Mouse (Mus musculus) stomach, postnatal 0 days (tissue): ENCODE measurements around the gene Ank3. TPM values are rescaled to one million over a fixed set of nuclear protein-coding genes. Genes with fewer than 3 reads are reported as not detected.

Experiments
- ATAC-seq: fragments of 200-750 bp; cut with Nextera tagmentation; 2 replicates; pipeline ENCODE4 v1.8.0; 2017; ENCODE audit not compliant: low FRiP score, low TSS enrichment
- DNase-seq: peaks from one replicate; pipeline ENCODE4 v3.0.0-alpha.2; 2016; ENCODE audit warnings: low spot score
- H3K27ac ChIP-seq: fragments of 300-500 bp; sonication (generic); replicated peaks from 2 replicates; pipeline ENCODE4 v1.5.1; 2014; ENCODE audit warnings: mild to moderate bottlenecking, control low read depth
- H3K27me3 ChIP-seq: fragments of 300-500 bp; sonication (generic); 2 replicates; pipeline ENCODE4 v1.6.1; 2014; ENCODE audit warnings: low read length; ENCODE audit not compliant: control insufficient read depth, insufficient read depth
- H3K36me3 ChIP-seq: fragments of 300-500 bp; sonication (generic); 2 replicates; pipeline ENCODE4 v1.6.1; 2014; ENCODE audit warnings: low read length, mixed read lengths; ENCODE audit not compliant: control insufficient read depth, insufficient read depth
- H3K4me1 ChIP-seq: fragments of 300-500 bp; sonication (generic); replicated peaks from 2 replicates; pipeline ENCODE4 v1.6.1; 2014; ENCODE audit warnings: antibody characterized with exemption; ENCODE audit not compliant: control insufficient read depth, insufficient read depth
- H3K4me2 ChIP-seq: fragments of 300-500 bp; sonication (generic); replicated peaks from 2 replicates; pipeline ENCODE4 v1.6.1; 2014; ENCODE audit warnings: low read depth, mild to moderate bottlenecking, control low read depth, moderate library complexity
- H3K4me3 ChIP-seq: fragments of 300-500 bp; sonication (generic); 2 replicates; pipeline ENCODE4 v1.5.1; 2014; ENCODE audit warnings: low read depth, low read length, control low read depth
- H3K9ac ChIP-seq: fragments of 300-500 bp; sonication (generic); 2 replicates; pipeline ENCODE4 v1.6.1; 2014; ENCODE audit warnings: mild to moderate bottlenecking, low read length, control low read depth, mixed read lengths
- H3K9me3 ChIP-seq: fragments of 300-500 bp; sonication (generic); 2 replicates; pipeline ENCODE4 v1.6.1; 2016; ENCODE audit warnings: low read length; ENCODE audit not compliant: control insufficient read depth
- CTCF ChIP-seq: IDR thresholded peaks from 2 replicates; pipeline ENCODE4 v1.5.1; 2016; ENCODE audit warnings: antibody characterized with exemption, low read depth, mild to moderate bottlenecking, moderate library complexity
- EP300 ChIP-seq: optimal IDR thresholded peaks from 2 replicates; pipeline ENCODE3; 2016; ENCODE audit warnings: antibody characterized with exemption
- WGBS: fragments of 180-500 bp; shearing (Covaris S2); extraction: QIAGEN DNeasy Blood & Tissue Kit; methylation state at CpG from one replicate; pipeline ENCODE4 v1.1.7; 2014; 5-methylcytosine and 5-hydroxymethylcytosine counted together
- polyA plus RNA-seq: library from polyadenylated mRNA; unstranded; fragments of >200 nt; fragmentation: Nextera tagmentation; extraction: Ambion mirVana; gene quantifications from 2 replicates; pipeline ENCODE4 v1.2.1, GENCODE M21; 2015

Ank3 gene
- polyA plus RNA-seq, 1 experiment from 2014 or later, result 16.0 TPM

DNA sequence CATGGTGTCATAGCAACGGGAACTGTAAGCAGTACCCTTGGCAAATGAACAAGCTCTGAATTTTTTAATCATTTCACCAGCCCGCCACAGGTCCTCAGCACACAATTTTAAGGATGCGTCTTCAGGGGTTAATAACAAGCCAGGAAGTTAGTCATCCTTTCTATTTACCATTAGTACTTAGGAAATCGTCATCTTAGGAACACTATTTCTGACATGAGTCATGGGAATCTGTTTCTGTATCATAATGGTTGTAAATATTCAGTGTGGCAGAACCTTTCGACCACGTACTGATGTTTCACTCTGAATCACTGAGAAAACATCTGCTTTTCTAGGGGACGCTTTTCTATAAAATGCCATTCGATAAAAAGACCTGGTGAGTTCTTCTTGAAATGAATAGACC is 109.1 kb downstream of the Ank3 start:
- no peaks in the 10 kb centered on the region for H3K9me3 ChIP-seq
- TF ChIP-seq CTCF (no peak), EP300 (no peak)
- H3K4me3 ChIP-seq, result no peak overlapping the region
- H3K27ac ChIP-seq, result no peak overlapping the region
- ATAC-seq (no peak), DNase-seq (no peak)
- H3K9ac ChIP-seq, result no peak overlapping the region
- H3K36me3 ChIP-seq, result no peaks in the 10 kb centered on the region
- WGBS, result 63% methylated on average over 8 of the region's 8 CpGs
- H3K4me2 ChIP-seq, result no peak overlapping the region
- H3K4me1 ChIP-seq, result no peaks in the 10 kb centered on the region
- no peaks in the 10 kb centered on the region for H3K27me3 ChIP-seq

DNA sequence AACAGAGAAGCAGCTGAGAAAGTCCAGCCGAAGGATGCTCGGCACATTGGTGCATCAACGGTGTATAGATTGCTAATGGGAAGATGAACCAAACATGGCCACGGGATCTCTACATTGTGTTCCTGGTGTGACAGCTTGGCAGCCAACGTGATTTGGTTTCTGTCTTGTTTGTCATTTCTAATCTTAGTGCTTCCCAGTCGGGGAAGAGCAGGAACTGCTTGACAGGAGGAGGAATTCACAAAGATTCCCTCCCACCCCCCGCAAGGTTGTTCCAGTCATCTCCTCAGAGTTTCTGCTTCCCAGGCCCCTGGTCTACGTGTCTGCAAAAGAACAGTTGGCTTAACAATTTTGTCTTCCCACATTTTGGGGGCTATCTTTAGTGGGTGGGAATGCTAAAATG is 111.8 kb downstream of the Ank3 start:
- ATAC-seq (no peak), DNase-seq (no peak)
- no peak overlapping the region for H3K9ac ChIP-seq
- no peaks in the 10 kb centered on the region for H3K4me1 ChIP-seq
- H3K4me2 ChIP-seq, result no peak overlapping the region
- H3K27ac ChIP-seq, result no peak overlapping the region
- H3K36me3 ChIP-seq, result no peaks in the 10 kb centered on the region
- H3K27me3 ChIP-seq, result no peaks in the 10 kb centered on the region
- 75% methylated on average over 8 of the region's 8 CpGs for WGBS
- H3K9me3 ChIP-seq, result no peaks in the 10 kb centered on the region
- H3K4me3 ChIP-seq, result no peak overlapping the region
- TF ChIP-seq CTCF, result no peak
- no peak for TF ChIP-seq EP300

DNA sequence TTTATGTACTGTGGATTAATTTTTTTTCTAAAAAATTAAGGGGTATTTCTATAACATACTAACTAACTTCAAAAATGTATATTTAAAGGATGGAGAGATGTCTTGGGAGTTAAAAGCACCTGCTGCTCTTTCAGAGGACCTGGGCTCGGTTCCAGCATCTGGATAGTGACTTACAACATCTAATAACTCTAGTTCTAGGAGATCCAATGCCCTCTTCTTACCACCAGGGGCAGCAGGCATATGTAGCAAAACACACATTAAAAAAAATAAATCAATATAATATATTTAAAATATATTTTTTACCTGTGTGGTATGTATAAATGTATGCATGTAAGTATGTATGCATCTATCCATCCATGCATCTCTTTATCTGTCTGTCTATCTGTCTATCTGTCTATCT is 112.7 kb downstream of the Ank3 start:
- Histone ChIP-seq H3K9ac (no peak overlapping the region), H3K4me1 (no peaks in the 10 kb centered on the region), H3K4me3 (no peak overlapping the region), H3K27ac (no peak overlapping the region), H3K27me3 (no peaks in the 10 kb centered on the region), H3K4me2 (no peak overlapping the region), H3K9me3 (no peaks in the 10 kb centered on the region), H3K36me3 (no peaks in the 10 kb centered on the region)
- TF ChIP-seq EP300 (no peak), CTCF (peak; percentile 49)
- no peak for DNase-seq
- WGBS, result 56% methylated on average over 1 of the region's 1 CpGs
- ATAC-seq, result no peak

DNA sequence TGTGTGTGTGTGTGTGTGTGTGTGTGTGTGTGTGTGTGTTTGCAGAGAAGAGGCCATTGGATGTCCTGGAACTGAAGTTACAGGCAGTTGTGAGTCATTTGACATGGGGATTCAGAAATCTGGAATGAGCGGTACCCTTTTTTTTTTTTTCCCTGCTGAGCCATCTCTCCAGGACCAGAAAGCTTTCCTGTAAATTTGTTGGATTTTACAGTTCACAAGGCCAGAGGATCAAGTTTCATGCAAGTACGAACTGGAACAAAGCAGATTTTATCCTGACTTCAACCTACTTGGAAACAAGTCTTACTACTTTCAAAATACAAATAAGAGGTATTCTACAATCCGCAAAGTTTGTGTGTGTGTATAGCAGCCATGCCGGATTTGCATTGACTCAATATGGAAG is 123.4 kb downstream of the Ank3 start:
- no peak overlapping the region for H3K4me3 ChIP-seq
- TF ChIP-seq CTCF (no peak), EP300 (no peak)
- H3K36me3 ChIP-seq, result no peaks in the 10 kb centered on the region
- H3K9me3 ChIP-seq, result no peaks in the 10 kb centered on the region
- H3K4me1 ChIP-seq, result no peaks in the 10 kb centered on the region
- no peak overlapping the region for H3K9ac ChIP-seq
- H3K4me2 ChIP-seq, result no peak overlapping the region
- DNase-seq (no peak), ATAC-seq (no peak)
- no peaks in the 10 kb centered on the region for H3K27me3 ChIP-seq
- H3K27ac ChIP-seq, result no peak overlapping the region; the same call in 1 of the 2 replicates
- 38% methylated on average over 4 of the region's 4 CpGs for WGBS

DNA sequence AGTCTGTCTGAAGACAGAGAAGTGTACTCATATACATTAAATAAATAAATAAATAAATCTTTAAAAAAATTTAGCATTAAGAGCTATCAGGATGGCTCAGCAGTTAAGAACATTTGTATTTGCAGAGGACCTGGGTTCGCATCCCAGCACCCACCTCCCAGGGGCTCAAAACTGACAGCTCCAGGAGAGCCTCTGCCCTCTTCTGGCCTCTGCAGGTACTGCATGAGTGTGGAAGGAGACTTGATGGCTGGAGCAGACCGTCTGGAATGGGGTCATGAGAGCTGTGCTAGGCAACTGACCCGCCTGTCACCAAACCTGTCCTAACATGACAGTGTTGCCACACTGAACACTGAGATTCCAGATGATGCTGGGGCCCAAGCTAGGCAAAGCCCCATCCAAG is 124.6 kb downstream of the Ank3 start:
- no peak for ATAC-seq
- no peak for DNase-seq
- Histone ChIP-seq H3K4me1 (no peaks in the 10 kb centered on the region), H3K27ac (no peak overlapping the region), H3K4me2 (no peak overlapping the region), H3K9me3 (no peaks in the 10 kb centered on the region), H3K36me3 (no peaks in the 10 kb centered on the region), H3K27me3 (no peaks in the 10 kb centered on the region), H3K4me3 (no peak overlapping the region), H3K9ac (no peak overlapping the region)
- WGBS, result 77% methylated on average over 3 of the region's 3 CpGs
- TF ChIP-seq EP300 (no peak), CTCF (peak; percentile 61)

DNA sequence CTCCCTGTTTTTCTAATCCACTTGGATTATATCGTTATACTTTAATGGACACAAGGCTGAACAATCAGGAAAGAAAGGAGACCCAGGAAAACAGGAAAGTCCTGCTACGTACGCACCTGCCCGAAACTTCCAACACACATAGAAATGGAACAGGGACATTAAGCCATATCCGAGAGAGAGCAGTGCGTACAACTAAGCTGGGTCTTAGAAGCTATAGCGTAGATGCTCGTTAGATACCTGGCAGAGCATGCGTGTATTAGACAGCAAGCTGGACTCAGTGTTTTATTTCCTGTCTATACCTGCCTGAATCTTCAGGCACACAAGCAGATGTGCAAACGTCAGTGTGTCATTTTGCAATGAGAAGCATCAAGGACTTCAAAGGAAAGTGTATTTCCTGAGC is 128.7 kb downstream of the Ank3 start:
- Histone ChIP-seq H3K27ac (peak overlapping the region; percentile 40; the same call in 1 of the 2 replicates), H3K4me1 (no peaks in the 10 kb centered on the region), H3K9me3 (no peaks in the 10 kb centered on the region), H3K4me2 (no peak overlapping the region; the same call in 1 of the 2 replicates), H3K9ac (no peak overlapping the region), H3K27me3 (no peaks in the 10 kb centered on the region), H3K4me3 (no peak overlapping the region), H3K36me3 (no peaks in the 10 kb centered on the region)
- 66% methylated on average over 10 of the region's 10 CpGs for WGBS
- no peak for DNase-seq
- no peak for TF ChIP-seq CTCF
- TF ChIP-seq EP300, result peak; percentile 40
- ATAC-seq, result no peak
